Mouse (Mus musculus) A20 (cell line): ENCODE measurements around the gene 6430548M08Rik.
A peak's percentile ranks its signal among the peaks of the same experiment; 100 is the strongest.

Source experiments
- DNase-seq: peaks from one replicate; pipeline ENCODE4 v3.0.0-alpha.2; 2011; ENCODE audit warnings: low read depth, low spot score

6430548M08Rik gene

GRCm38 (mm10) chr8:120181274-120181673 lies 67.3 kb downstream of the 6430548M08Rik start:
- no peak for DNase-seq

DNA sequence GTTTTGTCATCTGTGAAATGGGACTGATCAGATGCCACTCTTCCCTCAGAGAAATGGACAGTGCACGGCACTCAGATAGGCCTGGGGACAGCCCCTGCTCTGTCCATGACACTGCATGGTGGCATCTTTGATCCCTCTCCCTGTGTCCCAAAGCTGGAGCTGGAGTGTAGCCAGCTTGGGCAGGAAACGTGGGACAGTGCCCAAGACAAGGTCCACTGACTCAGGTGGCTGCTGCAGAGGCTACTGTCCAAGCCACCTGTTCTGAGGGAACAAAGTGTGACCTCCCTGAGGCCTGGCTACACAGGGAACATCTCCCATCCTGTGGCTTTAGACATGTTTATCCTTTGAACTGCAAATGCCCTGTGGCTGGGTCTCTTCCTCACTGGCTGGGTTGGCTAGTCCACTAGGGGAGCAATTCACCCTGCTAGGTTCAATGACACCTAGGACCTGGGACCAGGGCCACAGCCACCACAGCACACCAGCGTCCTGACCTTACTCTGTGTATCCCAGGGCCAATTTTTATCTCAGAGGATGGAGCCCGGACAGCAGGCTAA lies 68.0 kb downstream of the 6430548M08Rik start:
- no peak for DNase-seq

DNA sequence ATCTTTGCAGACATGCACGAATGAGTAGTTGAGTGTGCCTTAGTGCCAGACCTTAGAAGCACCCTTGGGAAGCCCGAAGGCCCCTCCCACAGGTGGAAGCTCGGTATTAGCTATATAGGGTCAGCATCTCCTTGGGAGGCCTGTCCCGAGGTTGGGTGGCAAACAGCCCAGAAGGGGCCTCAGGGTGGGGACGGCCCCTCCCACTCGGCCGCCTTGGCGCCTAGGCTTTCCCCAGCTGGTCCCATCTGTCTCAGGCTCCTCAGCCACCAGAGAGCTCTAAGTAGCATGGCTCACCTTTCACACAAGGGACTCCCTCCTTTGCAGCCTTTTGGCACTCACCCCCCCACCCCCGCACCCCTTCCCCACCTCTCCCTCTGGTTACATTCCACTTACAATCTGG lies 70.4 kb downstream of the 6430548M08Rik start:
- no peak for DNase-seq

GRCm38 (mm10) chr8:120184850-120185792 lies 71.2 kb downstream of the 6430548M08Rik start:
- DNase-seq = no peak

- no peak for DNase-seq
Measured at GRCm38 (mm10) chr8:120186454-120186853, 72.5 kb downstream of the 6430548M08Rik start.

- DNase-seq = no peak
Measured at GRCm38 (mm10) chr8:120188510-120188909, 74.6 kb downstream of the 6430548M08Rik start.

DNA sequence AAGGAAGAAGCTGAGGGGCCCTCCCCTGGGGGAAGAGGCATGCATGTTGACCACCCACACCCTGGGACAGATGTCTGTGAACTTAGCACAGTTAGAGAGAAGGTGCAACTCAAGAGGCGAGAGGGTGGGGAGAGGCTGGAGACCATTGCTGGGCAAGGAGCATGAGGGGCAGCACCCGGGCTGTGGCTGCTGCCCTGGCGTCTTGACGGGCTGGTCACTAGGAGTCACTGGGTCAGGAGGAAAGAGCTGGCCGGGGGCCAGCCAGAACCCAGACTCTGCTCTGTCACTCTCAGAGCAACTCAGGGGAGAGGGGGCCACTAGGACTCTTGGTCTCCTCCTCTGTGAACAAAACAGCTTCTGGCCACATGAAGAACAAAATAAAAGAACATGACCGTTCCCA lies 75.5 kb downstream of the 6430548M08Rik start:
- DNase-seq = no peak

GRCm38 (mm10) chr8:120190107-120190809 lies 76.3 kb downstream of the 6430548M08Rik start:
- DNase-seq = no peak

- no peak for DNase-seq
Measured at GRCm38 (mm10) chr8:120190810-120191413, 77.0 kb downstream of the 6430548M08Rik start.

GRCm38 (mm10) chr8:120191633-120192032 lies 77.7 kb downstream of the 6430548M08Rik start:
- DNase-seq = no peak

DNA sequence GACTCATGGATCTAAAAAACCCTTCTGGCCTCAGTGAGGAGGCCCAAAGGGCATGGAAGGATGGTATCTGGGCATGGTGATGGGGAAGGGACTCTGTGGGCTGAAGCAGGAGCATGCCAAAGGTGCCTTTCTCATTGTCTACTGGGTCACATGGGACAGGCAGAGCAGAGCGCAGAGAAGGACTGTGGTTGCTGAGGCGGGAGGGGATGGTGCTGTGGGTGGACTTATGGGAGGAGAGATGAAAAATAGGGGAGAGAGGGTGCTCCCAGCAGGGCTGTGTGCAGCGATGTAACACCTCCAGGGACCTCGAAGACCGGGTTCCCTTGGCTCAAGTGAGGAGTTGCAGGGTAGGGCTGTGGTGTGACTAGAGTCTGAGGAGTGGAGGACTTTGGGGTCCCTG lies 78.2 kb downstream of the 6430548M08Rik start:
- no peak for DNase-seq

GRCm38 (mm10) chr8:120201351-120201750 lies 87.4 kb downstream of the 6430548M08Rik start:
- peak; percentile 83 for DNase-seq

DNA sequence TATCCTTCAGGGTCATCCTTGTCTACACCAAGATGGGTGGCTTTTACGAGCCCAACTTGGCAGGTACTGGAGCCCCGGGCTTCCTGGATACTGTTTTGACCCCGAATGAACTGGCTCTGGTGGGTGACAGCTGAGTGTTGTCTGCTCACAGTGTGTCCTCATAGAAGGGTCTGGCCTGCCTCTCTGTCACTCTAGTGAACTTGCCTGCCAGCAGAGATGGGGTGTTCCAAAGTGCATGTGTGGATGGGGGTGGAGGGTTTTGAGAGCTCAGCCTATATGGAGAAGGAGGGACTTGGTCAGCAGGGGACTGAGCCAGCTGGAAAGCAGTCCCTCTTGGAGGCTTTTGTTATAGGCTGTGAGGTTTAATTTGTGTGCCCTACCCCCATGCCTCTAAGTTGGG lies 88.6 kb downstream of the 6430548M08Rik start:
- no peak for DNase-seq

GRCm38 (mm10) chr8:120204736-120205360 lies 90.9 kb downstream of the 6430548M08Rik start:
- DNase-seq = no peak

GRCm38 (mm10) chr8:120205916-120206315 lies 92.0 kb downstream of the 6430548M08Rik start:
- no peak for DNase-seq

DNA sequence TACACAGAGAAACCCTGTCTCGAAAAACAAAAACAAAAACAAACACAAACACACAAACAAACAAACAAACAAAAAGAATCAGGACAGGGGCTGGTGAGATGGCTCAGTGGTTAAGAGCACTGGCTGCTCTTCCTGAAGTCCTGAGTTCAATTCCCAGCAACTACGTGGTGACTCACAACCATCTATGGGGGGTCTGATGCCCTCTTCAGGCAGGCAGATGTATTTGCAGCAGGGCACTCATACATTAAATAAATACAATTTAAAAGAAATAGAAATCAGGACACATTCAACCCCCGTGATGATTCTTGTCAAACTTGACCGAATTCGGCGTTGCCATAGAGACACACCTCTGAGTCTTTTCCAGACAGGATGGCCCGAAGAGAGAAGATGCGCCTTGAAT lies 93.4 kb downstream of the 6430548M08Rik start:
- DNase-seq = peak; percentile 28

DNA sequence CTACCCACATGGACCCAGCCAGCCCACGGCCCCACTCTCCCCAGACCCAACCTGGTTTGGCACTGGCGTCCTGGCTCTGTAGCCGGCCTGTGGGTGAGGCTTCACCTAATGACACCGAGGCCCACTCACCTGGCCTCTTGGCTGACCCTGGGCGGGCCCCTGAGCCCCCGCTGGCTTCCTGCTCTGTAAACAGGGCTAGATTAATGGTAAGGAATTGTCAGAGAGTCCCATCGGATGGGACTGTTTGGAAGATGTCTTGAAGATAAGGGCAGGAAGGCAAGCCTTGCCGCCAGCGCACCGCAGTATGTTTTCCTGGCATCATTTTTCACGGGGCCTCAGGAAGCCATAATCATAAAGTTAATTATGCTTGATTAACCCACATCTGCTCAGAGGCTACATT lies 94.2 kb downstream of the 6430548M08Rik start:
- DNase-seq = no peak

GRCm38 (mm10) chr8:120211345-120211744 lies 97.4 kb downstream of the 6430548M08Rik start:
- no peak for DNase-seq

DNA sequence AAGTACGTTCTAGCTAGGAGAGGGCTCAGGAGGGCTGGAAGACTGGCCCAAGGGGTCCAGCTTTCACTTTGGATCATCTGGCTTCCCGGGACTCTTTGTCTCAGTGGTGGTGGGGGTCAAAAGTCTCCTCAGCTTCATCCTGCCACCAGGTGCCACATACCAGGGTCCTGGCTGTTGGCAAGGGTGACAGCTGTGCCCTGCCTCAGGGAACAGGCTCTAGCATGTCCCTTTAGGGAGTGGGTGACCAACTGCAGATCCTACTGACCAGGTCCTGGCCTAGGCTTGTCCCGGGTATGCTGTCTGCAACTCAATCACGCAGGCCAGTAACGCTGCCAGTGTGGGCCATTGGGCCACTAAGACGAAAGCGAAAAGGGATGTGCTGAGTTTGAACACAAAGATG lies 98.6 kb downstream of the 6430548M08Rik start:
- DNase-seq = no peak

DNA sequence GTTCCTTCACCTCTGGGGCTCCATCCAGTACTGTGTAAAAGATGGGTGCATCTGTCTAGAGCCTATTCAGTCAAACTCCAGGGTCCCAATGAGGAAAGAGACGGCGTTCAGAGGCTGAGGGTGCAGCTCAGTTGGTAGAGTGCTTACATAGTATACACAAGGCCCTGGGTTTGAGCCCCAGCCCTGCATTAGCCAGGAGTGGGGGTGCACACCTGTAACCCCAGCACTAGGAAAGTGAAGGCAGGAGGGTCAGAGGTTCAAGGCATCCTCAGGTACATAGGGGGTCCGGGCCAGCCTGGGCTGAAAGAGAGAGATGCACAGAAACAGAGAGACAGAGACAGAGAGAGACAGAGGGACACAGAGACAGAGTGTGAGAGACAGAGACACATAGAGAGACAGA lies 99.3 kb downstream of the 6430548M08Rik start:
- no peak for DNase-seq

DNA sequence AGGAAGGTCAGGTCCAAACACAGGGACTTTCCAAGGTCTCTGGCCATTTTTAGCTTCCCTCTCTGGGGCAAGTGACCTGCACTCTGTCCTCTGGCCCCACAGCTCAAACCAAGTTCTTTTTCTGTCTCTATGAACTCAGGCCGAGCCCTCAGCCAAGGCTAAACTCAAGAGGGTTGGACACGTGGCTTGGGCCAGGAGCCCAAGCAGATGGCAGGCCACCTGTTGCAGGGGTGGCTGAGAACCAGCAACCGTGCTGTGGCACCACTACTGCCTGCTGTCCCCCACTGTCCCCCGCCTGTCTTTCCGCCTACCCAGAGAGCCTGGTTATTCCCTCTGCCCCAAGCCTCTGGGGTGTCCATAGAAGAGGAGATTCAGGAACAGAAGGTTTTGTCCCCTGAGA lies 100.0 kb downstream of the 6430548M08Rik start:
- peak; percentile 89 for DNase-seq
